Comparison of ENCODE assay signal across 13 mouse cellular contexts in the genomic region with DNA sequence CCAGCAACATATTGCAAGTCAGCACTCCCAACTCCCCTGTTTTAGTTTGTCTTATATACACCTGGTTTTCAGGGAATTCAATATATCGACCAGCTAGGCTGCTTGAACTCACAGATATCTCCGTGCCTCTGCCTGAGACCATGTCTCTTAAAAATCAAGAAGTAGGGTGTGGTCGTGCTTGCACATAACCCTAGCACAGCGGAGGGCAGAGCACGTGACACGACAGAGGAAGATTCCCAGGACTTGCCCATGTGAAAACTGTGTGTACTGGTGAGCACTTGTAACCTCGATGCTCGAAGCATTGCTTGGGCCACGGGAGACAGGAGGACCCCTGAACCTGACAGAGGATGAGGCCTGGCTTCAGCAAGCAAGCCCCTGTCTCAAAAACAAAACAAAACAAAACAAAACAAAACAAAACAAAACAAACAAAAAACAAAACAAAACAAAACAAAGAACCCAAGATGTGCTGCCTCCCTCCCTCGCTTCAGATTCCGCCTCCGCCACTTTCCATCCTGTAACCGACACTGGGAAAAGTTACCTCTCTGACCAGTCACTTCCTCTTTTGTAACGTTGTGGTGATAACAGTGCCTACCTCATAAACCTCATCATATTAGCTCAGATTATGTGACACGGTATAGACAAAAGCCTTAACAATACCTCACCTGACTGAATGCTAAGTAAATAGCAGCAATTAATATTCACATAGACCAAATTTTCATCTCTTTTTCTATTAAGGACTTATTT. TPM values are rescaled to one million over a fixed set of nuclear protein-coding genes. Genes with fewer than 3 reads are reported as not detected.
DNase-seq lines count a peak whose midpoint lies in the region; ATAC-seq and TF ChIP-seq lines count a peak whose summit lies in the region.
"Had no signal": no experiment of that assay in that cellular context is flagged by ENCODE, and none has a peak within 500 bp of the region (broad histone marks: within the 10 kb centered on the region; RNA-seq: fewer than 3 reads in every experiment).

No protein-coding gene starts in this region.

- no peak for TF ChIP-seq CTCF in heart, adult 2 months (IDR thresholded peaks at IDR 0.05)

- intact Hi-C loops in heart, adult 2 months (cut with DNase I), result no loop called here

- H3K4me3 ChIP-seq in heart, embryonic 10.5 days, result no peak overlapping the region
- no peak overlapping the region for H3K4me3 ChIP-seq in heart, adult 2 months
- H3K4me3 ChIP-seq in liver, embryonic 11.5 days (ENCODE audit: low read depth, low read length), result no peak overlapping the region
- no peak overlapping the region for H3K4me3 ChIP-seq in embryonic facial prominence, embryonic 10.5 days
- no peak overlapping the region for H3K4me3 ChIP-seq in forebrain, embryonic 16.5 days (replicated peaks; ENCODE audit: low read length)
- H3K4me3 ChIP-seq: hindbrain, embryonic 13.5 days; limb, embryonic 13.5 days; midbrain, embryonic 15.5 days had no signal

- no peak overlapping the region for H3K9ac ChIP-seq in heart, adult 2 months (ENCODE audit: low read depth, low read length)
- H3K9ac ChIP-seq in liver, embryonic 11.5 days (ENCODE audit: low read depth, low read length), result no peak overlapping the region
- no peak overlapping the region for H3K9ac ChIP-seq in forebrain, embryonic 16.5 days (replicated peaks; ENCODE audit: low read depth, low read length)
- H3K9ac ChIP-seq: hindbrain, embryonic 13.5 days; limb, embryonic 13.5 days; midbrain, embryonic 15.5 days had no signal

- H3K4me2 ChIP-seq in liver, embryonic 11.5 days, result peak overlapping the region; percentile 42
- no peak overlapping the region for H3K4me2 ChIP-seq in forebrain, embryonic 16.5 days (ENCODE audit: low read length)
- H3K4me2 ChIP-seq: hindbrain, embryonic 13.5 days; limb, embryonic 13.5 days; midbrain, embryonic 15.5 days had no signal

- no peaks in the 10 kb centered on the region for H3K79me2 ChIP-seq in heart, adult 2 months (replicated peaks; ENCODE audit: control insufficient read depth, insufficient read depth, low read length)

- WGBS in heart, embryonic 10.5 days, result 72% methylated on average over 15 of the region's 15 CpGs
- WGBS in heart, adult 2 months, result 57% methylated on average over 15 of the region's 15 CpGs
- 44% methylated on average over 15 of the region's 15 CpGs for WGBS in liver, embryonic 11.5 days
- 83% methylated on average over 15 of the region's 15 CpGs for WGBS in embryonic facial prominence, embryonic 10.5 days
- 87% methylated on average over 15 of the region's 15 CpGs for WGBS in forebrain, embryonic 16.5 days

- TF ChIP-seq POLR2A in heart, adult 2 months (IDR thresholded peaks at IDR 0.05; ENCODE audit: insufficient read depth, low read depth, low read length), result no peak

- DNase-seq in heart, embryonic 10.5 days (ENCODE audit: low spot score), result no peak
- no peak for DNase-seq in heart, adult 2 months
- DNase-seq in 416B (ENCODE audit: low read depth), result peak; percentile 89
- DNase-seq in c-Kit-positive CD71-negative TER-119-negative erythroid progenitor cells, embryonic 14.5 days (ENCODE audit: low read depth), result peak; percentile 31
- DNase-seq in liver, embryonic 11.5 days (ENCODE audit: low spot score), result no peak
- no peak for DNase-seq in embryonic facial prominence, embryonic 10.5 days (ENCODE audit: low spot score)
- DNase-seq in layer of hippocampus, postnatal 25 days (ENCODE audit: extremely low spot score in 1 of 2, low spot score in 1 of 2), result no peak
- DNase-seq: cerebellum, adult 11 months; kidney, postnatal 4 days had no signal

- H3K27me3 ChIP-seq in heart, embryonic 10.5 days (ENCODE audit: insufficient read depth, poor library complexity, severe bottlenecking), result peaks cover 5% of the 10 kb centered on the region; the same call in 1 of the 2 replicates
- no peaks in the 10 kb centered on the region for H3K27me3 ChIP-seq in heart, adult 2 months (ENCODE audit: control insufficient read depth, insufficient read depth, low read length)
- no peaks in the 10 kb centered on the region for H3K27me3 ChIP-seq in liver, embryonic 11.5 days (replicated peaks; ENCODE audit: control insufficient read depth, insufficient read depth, low read length)
- H3K27me3 ChIP-seq in embryonic facial prominence, embryonic 10.5 days (replicated peaks; ENCODE audit: low read depth, poor library complexity, severe bottlenecking), result peaks cover 19% of the 10 kb centered on the region
- peaks cover 11% of the 10 kb centered on the region for H3K27me3 ChIP-seq in forebrain, embryonic 16.5 days (replicated peaks; ENCODE audit: control insufficient read depth, insufficient read depth, low read length)

- H3K9me3 ChIP-seq in heart, embryonic 10.5 days, result no peaks in the 10 kb centered on the region
- no peaks in the 10 kb centered on the region for H3K9me3 ChIP-seq in liver, embryonic 11.5 days (ENCODE audit: control insufficient read depth, low read length)
- H3K9me3 ChIP-seq in embryonic facial prominence, embryonic 10.5 days, result no peaks in the 10 kb centered on the region
- H3K9me3 ChIP-seq in forebrain, embryonic 16.5 days (ENCODE audit: control insufficient read depth, low read length), result no peaks in the 10 kb centered on the region
- H3K9me3 ChIP-seq: hindbrain, embryonic 13.5 days; limb, embryonic 13.5 days; midbrain, embryonic 15.5 days had no signal

- no peaks in the 10 kb centered on the region for H3K36me3 ChIP-seq in heart, embryonic 10.5 days
- H3K36me3 ChIP-seq in heart, adult 2 months (ENCODE audit: control insufficient read depth, insufficient read depth, low read length), result no peaks in the 10 kb centered on the region
- peaks cover under 1% of the 10 kb centered on the region; the same call in 1 of the 2 replicates for H3K36me3 ChIP-seq in liver, embryonic 11.5 days (ENCODE audit: control insufficient read depth, insufficient read depth, low read length)
- no peaks in the 10 kb centered on the region for H3K36me3 ChIP-seq in embryonic facial prominence, embryonic 10.5 days (replicated peaks)
- H3K36me3 ChIP-seq in forebrain, embryonic 16.5 days (ENCODE audit: control insufficient read depth, insufficient read depth), result no peaks in the 10 kb centered on the region
- H3K36me3 ChIP-seq: hindbrain, embryonic 13.5 days; limb, embryonic 13.5 days; midbrain, embryonic 15.5 days had no signal

- no peak for TF ChIP-seq EP300 in heart, adult 2 months (IDR thresholded peaks at IDR 0.05; ENCODE audit: insufficient read depth, low read depth, low read length)

- H3K4me1 ChIP-seq in heart, embryonic 10.5 days, result peaks cover 41% of the 10 kb centered on the region
- peaks cover 28% of the 10 kb centered on the region for H3K4me1 ChIP-seq in heart, adult 2 months (ENCODE audit: control insufficient read depth, insufficient read depth, low read length)
- H3K4me1 ChIP-seq in liver, embryonic 11.5 days (replicated peaks; ENCODE audit: control insufficient read depth, insufficient read depth, low read length), result peaks cover 45% of the 10 kb centered on the region
- H3K4me1 ChIP-seq in embryonic facial prominence, embryonic 10.5 days, result peaks cover 13% of the 10 kb centered on the region
- H3K4me1 ChIP-seq in forebrain, embryonic 16.5 days (replicated peaks; ENCODE audit: control insufficient read depth, insufficient read depth, low read length), result no peaks in the 10 kb centered on the region

- H3K27ac ChIP-seq in heart, embryonic 10.5 days, result 0 out of 2 replicates have a peak overlapping the region, but pooled peaks have one; percentile 67
- H3K27ac ChIP-seq in heart, adult 2 months, result no peak overlapping the region
- H3K27ac ChIP-seq in liver, embryonic 11.5 days (ENCODE audit: low read depth, low read length), result peak overlapping the region; percentile 53; the same call in 1 of the 2 replicates
- H3K27ac ChIP-seq in embryonic facial prominence, embryonic 10.5 days (replicated peaks), result no peak overlapping the region
- H3K27ac ChIP-seq in forebrain, embryonic 16.5 days (ENCODE audit: low read length), result no peak overlapping the region
- H3K27ac ChIP-seq: hindbrain, embryonic 13.5 days; limb, embryonic 13.5 days; midbrain, embryonic 15.5 days had no signal

- ATAC-seq in liver, embryonic 11.5 days (replicated peaks; ENCODE audit: low FRiP score), result peak; percentile 67
- ATAC-seq in forebrain, embryonic 16.5 days, result no peak
- ATAC-seq: midbrain, embryonic 15.5 days had no signal

RNA-seq across cellular contexts. Expression of a gene that starts 5.3 kb away (rescaled TPM):
- 40.5 and 44.7 TPM in 2 replicates for polyA plus RNA-seq in heart, embryonic 10.5 days (2016; fragmentation: Nextera tagmentation; extraction: Ambion mirVana)
- total RNA-seq in heart, adult 2 months (2021), result 10 to 100 TPM; 49.3 to 58.3 TPM
- polyA plus RNA-seq in heart, adult 2 months (2012; rRNA removed), result 99.6 and 116 TPM in 2 replicates
- 164 and 181 TPM in 2 replicates for polyA plus RNA-seq in liver, embryonic 11.5 days (2014; fragmentation: Nextera tagmentation; extraction: Ambion mirVana)
- 13.6 and 15.9 TPM in 2 replicates for polyA plus RNA-seq in embryonic facial prominence, embryonic 10.5 days (2016; fragmentation: Nextera tagmentation; extraction: Ambion mirVana)
- 10.5 and 12.6 TPM in 2 replicates for polyA plus RNA-seq in forebrain, embryonic 16.5 days (2015; fragmentation: Nextera tagmentation; extraction: Ambion mirVana)
- 1 to 10 TPM; 3.9 to 4.6 TPM for total RNA-seq in layer of hippocampus, postnatal 25 days (2021)

RNA-seq across cellular contexts. Expression of a gene that starts 8.2 kb away (rescaled TPM):
- 119 and 127 TPM in 2 replicates for polyA plus RNA-seq in heart, embryonic 10.5 days (2016; fragmentation: Nextera tagmentation; extraction: Ambion mirVana)
- 10 to 100 TPM; 36.0 to 40.7 TPM for total RNA-seq in heart, adult 2 months (2021)
- 44.0 and 56.6 TPM in 2 replicates for polyA plus RNA-seq in heart, adult 2 months (2012; rRNA removed)
- polyA plus RNA-seq in liver, embryonic 11.5 days (2014; fragmentation: Nextera tagmentation; extraction: Ambion mirVana), result 106 and 112 TPM in 2 replicates
- 106 and 111 TPM in 2 replicates for polyA plus RNA-seq in embryonic facial prominence, embryonic 10.5 days (2016; fragmentation: Nextera tagmentation; extraction: Ambion mirVana)
- 127 and 139 TPM in 2 replicates for polyA plus RNA-seq in forebrain, embryonic 16.5 days (2015; fragmentation: Nextera tagmentation; extraction: Ambion mirVana)
- total RNA-seq in layer of hippocampus, postnatal 25 days (2021), result 10 to 100 TPM; 75.9 to 83.5 TPM

RNA-seq across cellular contexts. Expression of a gene that starts 15.5 kb away (rescaled TPM):
- 130 and 137 TPM in 2 replicates for polyA plus RNA-seq in heart, embryonic 10.5 days (2016; fragmentation: Nextera tagmentation; extraction: Ambion mirVana)
- total RNA-seq in heart, adult 2 months (2021), result 10 to 100 TPM; 69.3 to 78.8 TPM
- 85.6 and 112 TPM in 2 replicates for polyA plus RNA-seq in heart, adult 2 months (2012; rRNA removed)
- 265 and 274 TPM in 2 replicates for polyA plus RNA-seq in liver, embryonic 11.5 days (2014; fragmentation: Nextera tagmentation; extraction: Ambion mirVana)
- polyA plus RNA-seq in embryonic facial prominence, embryonic 10.5 days (2016; fragmentation: Nextera tagmentation; extraction: Ambion mirVana), result 53.2 and 59.8 TPM in 2 replicates
- 14.4 and 14.6 TPM in 2 replicates for polyA plus RNA-seq in forebrain, embryonic 16.5 days (2015; fragmentation: Nextera tagmentation; extraction: Ambion mirVana)
- 10 to 100 TPM; 14.3 to 16.2 TPM for total RNA-seq in layer of hippocampus, postnatal 25 days (2021)

RNA-seq across cellular contexts. Expression of a gene that starts 19.7 kb away (rescaled TPM):
- polyA plus RNA-seq in heart, embryonic 10.5 days (2016; fragmentation: Nextera tagmentation; extraction: Ambion mirVana), result 15.7 and 24.9 TPM in 2 replicates
- total RNA-seq in heart, adult 2 months (2021), result 10 to 100 TPM; 22.7 to 22.8 TPM
- 79.2 and 86.9 TPM in 2 replicates for polyA plus RNA-seq in heart, adult 2 months (2012; rRNA removed)
- 39.5 and 40.3 TPM in 2 replicates for polyA plus RNA-seq in liver, embryonic 11.5 days (2014; fragmentation: Nextera tagmentation; extraction: Ambion mirVana)
- 6.1 and 6.3 TPM in 2 replicates for polyA plus RNA-seq in embryonic facial prominence, embryonic 10.5 days (2016; fragmentation: Nextera tagmentation; extraction: Ambion mirVana)
- 17.9 and 21.0 TPM in 2 replicates for polyA plus RNA-seq in forebrain, embryonic 16.5 days (2015; fragmentation: Nextera tagmentation; extraction: Ambion mirVana)
- total RNA-seq in layer of hippocampus, postnatal 25 days (2021), result 10 to 100 TPM in 1 of 2 experiments, 1 to 10 TPM in 1; 8.5 to 11.9 TPM

RNA-seq across cellular contexts. Expression of a gene that starts 27.9 kb away (rescaled TPM):
- polyA plus RNA-seq in heart, embryonic 10.5 days (2016; fragmentation: Nextera tagmentation; extraction: Ambion mirVana), result 17.3 and 24.9 TPM in 2 replicates
- 1 to 10 TPM; 8.2 to 9.1 TPM for total RNA-seq in heart, adult 2 months (2021)
- 8.7 and 13.6 TPM in 2 replicates for polyA plus RNA-seq in heart, adult 2 months (2012; rRNA removed)
- 17.1 and 19.4 TPM in 2 replicates for polyA plus RNA-seq in liver, embryonic 11.5 days (2014; fragmentation: Nextera tagmentation; extraction: Ambion mirVana)
- polyA plus RNA-seq in embryonic facial prominence, embryonic 10.5 days (2016; fragmentation: Nextera tagmentation; extraction: Ambion mirVana), result 28.0 and 28.8 TPM in 2 replicates
- 19.7 and 20.9 TPM in 2 replicates for polyA plus RNA-seq in forebrain, embryonic 16.5 days (2015; fragmentation: Nextera tagmentation; extraction: Ambion mirVana)
- 10 to 100 TPM; 13.1 to 15.8 TPM for total RNA-seq in layer of hippocampus, postnatal 25 days (2021)

Comparison
In these comparisons a context has a peak if more than half of its experiments do, and no peak if none do; other contexts are left out.
1. H3K27ac ChIP-seq: peak in heart, embryonic 10.5 days (single experiment) and liver, embryonic 11.5 days (single experiment); none in heart, adult 2 months (single experiment), embryonic facial prominence, embryonic 10.5 days (single experiment) and forebrain, embryonic 16.5 days (single experiment).
2. DNase-seq: peak in 416B (single experiment) and c-Kit-positive CD71-negative TER-119-negative erythroid progenitor cells, embryonic 14.5 days (single experiment); none in heart, embryonic 10.5 days (single experiment), heart, adult 2 months (0 of 2), liver, embryonic 11.5 days (single experiment), embryonic facial prominence, embryonic 10.5 days (single experiment) and layer of hippocampus, postnatal 25 days (0 of 2).